Mouse (Mus musculus) liver, embryonic 14.5 days (tissue): ENCODE results near the gene Poc1a.

ENCODE experiments used
- CTCF ChIP-seq: IDR thresholded peaks from 2 replicates; pipeline ENCODE4 v1.5.1; 2016; ENCODE audit warnings: antibody characterized with exemption, low read depth, control low read depth
- EP300 ChIP-seq: IDR thresholded peaks from 2 replicates; pipeline ENCODE4 v1.6.1; 2016; ENCODE audit warnings: antibody characterized with exemption, low read depth

DNA sequence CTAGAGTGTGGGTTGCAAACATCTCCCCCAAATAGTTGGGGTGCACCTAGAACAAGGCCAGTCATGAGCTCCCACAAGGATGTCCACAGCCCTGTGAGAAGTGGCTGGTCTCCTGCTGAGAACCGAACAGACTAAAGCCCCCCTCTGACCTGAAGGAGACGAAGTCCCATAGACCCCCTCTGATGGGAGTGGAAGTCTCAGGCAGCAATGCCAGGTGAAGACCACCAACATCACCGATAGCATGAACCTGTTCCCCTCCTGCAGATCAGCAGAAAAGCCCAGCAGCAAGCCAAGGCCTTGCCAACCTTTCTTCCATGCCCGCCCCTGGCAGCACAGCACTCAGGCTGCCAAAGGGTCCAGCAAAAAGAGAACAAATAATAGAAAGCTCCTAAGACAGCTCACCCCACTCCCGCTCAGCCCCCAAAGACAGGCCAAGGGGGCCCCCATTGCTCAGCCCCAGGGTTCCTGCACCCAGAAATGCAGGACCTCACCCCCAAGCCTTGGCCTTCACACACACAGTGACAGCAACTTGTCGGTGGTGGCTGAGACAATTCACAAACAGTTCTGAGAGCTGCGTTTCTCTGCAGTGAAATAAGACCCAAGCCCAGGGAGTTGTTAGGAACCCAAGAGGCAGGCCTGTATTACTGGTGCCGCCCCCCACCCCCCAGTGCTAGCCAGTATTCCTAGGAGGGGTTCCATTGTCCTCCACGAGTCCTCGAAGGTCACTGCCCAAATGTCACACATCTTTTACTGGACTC is 74.5 kb downstream of the Poc1a start:
- TF ChIP-seq CTCF (no peak), EP300 (no peak)
